Mouse (Mus musculus) left cerebral cortex, postnatal 36 days (tissue): Measurements from ENCODE around the gene Aes. TPM values are rescaled to one million over a fixed set of nuclear protein-coding genes. Genes with fewer than 3 reads are reported as not detected.

ENCODE experiments used
- DNase-seq, 2 experiments: peaks; one replicate each; pipeline ENCODE4 v3.0.0; 2021 to 2022; ENCODE audit warnings: low spot score in 2 of 2, mixed read lengths in 1 of 2
- intact Hi-C: fragments of 180-260 bp; cut with DNase I; formaldehyde crosslinking; loops from one replicate; pipeline ENCODE4 v1.15.1; 2025
- total RNA-seq, 2 experiments: library from RNA; stranded (reverse); gene quantifications; 2 replicates each; pipeline ENCODE4 v1.2.3; 2021

The Aes gene
- total RNA-seq, 2 experiments from 2014 or later = 652 to 731 TPM

DNA sequence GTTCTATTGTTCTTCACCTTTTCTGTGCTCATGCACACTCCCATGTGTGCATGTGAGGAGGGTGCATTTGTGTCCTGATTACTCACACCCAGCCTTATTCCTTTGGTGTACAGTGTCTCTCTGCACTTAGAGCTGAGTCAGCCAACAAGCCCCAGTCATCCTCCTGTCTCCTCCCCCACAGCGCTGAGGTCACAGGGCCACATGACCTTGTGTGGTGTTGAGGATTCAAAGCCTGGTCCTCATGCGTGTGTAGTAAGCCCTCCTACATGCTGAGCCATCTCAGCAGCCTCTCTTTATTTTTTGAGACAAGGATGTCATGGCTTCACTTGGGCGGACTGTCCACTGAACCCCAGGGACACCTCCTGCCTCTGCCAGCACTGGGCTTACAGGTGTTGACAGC is 53.5 kb downstream of the Aes start:
- no peak for DNase-seq
- intact Hi-C loops = no loop called here

DNA sequence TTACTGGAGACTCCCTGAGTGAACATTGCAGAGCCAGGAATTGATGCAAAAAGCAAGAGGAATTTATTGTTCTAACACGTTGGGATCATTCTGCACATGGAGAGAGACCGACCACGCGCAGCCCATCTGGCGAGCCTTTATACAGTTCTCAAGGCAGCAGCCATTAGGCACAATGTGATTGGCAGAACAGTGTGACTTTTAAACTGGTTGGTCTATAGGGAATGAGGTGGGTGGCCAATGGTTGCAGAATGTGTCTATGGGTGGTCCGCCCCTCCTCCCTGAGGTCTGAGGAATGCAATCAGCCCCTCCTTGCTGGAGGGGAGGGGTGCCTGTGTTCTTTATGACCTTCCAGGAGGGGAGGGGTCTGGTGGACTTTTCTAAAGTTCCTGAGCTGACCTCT is 56.2 kb downstream of the Aes start:
- intact Hi-C loops = no loop called here
- DNase-seq = no peak

Other genes with a start within 250 kb of the Aes start
- 10 to 100 TPM; 29.7 to 31.7 TPM for gene Cactin, start 238.4 kb upstream of the Aes start, total RNA-seq
- under 1 TPM; 0.45 to 0.99 TPM for gene Tbxa2r, start 230.8 kb upstream of the Aes start, total RNA-seq
- 1 to 10 TPM; 1.4 to 1.8 TPM for gene Gipc3, start 216.2 kb upstream of the Aes start, total RNA-seq
- 10 to 100 TPM; 27.0 to 35.5 TPM for gene Hmg20b, start 209.0 kb upstream of the Aes start, total RNA-seq
- 10 to 100 TPM; 39.6 to 40.9 TPM for gene Mfsd12, start 202.0 kb upstream of the Aes start, total RNA-seq
- gene 4930404N11Rik, start 193.7 kb upstream of the Aes start, total RNA-seq = 1 to 10 TPM in 1 of 2 experiments, under 1 TPM in 1; 0.49 to 2.2 TPM
- gene Fzr1, start 181.0 kb upstream of the Aes start, total RNA-seq = 10 to 100 TPM; 67.8 to 72.2 TPM
- gene Dohh, start 175.1 kb upstream of the Aes start, total RNA-seq = 100 to 1,000 TPM in 1 of 2 experiments, 10 to 100 TPM in 1; 80.0 to 103 TPM
- gene Gm48551, start 175.0 kb upstream of the Aes start, total RNA-seq = 1 to 10 TPM; 2.5 to 4.3 TPM
- gene Gm48552, start 170.5 kb upstream of the Aes start, total RNA-seq = 1 to 10 TPM; 1.9 to 4.9 TPM
- under 1 TPM; 0.77 to 0.94 TPM for gene Smim24, start 166.4 kb upstream of the Aes start, total RNA-seq
- 10 to 100 TPM; 87.9 to 96.9 TPM for gene Nfic, start 103.9 kb upstream of the Aes start, total RNA-seq
- gene Celf5, start 76.8 kb upstream of the Aes start, total RNA-seq = 100 to 1,000 TPM; 256 to 303 TPM
- gene Ncln, start 63.1 kb upstream of the Aes start, total RNA-seq = 10 to 100 TPM; 74.9 to 88.8 TPM
- gene S1pr4, start 59.4 kb upstream of the Aes start, total RNA-seq = under 1 TPM; 0.43 to 0.52 TPM
- 1 to 10 TPM; 2.3 to 3.1 TPM for gene Gna15, start 35.3 kb upstream of the Aes start, total RNA-seq
- 100 to 1,000 TPM; 103 to 115 TPM for gene Gna11, start 14.3 kb upstream of the Aes start, total RNA-seq
- gene Tle2, start 15.1 kb downstream of the Aes start, total RNA-seq = 10 to 100 TPM; 23.7 to 37.6 TPM
- gene Tle6, start 41.6 kb downstream of the Aes start, total RNA-seq = 10 to 100 TPM in 1 of 2 experiments, 1 to 10 TPM in 1; 9.7 to 10.9 TPM
- 1 to 10 TPM; 3.5 to 3.6 TPM for gene BC025920, start 46.8 kb downstream of the Aes start, total RNA-seq
- 10 to 100 TPM; 22.7 to 29.4 TPM for gene Sirt6, start 68.3 kb downstream of the Aes start, total RNA-seq
- 10 to 100 TPM; 37.8 to 46.7 TPM for gene Ankrd24, start 69.1 kb downstream of the Aes start, total RNA-seq
- 1 to 10 TPM; 3.9 to 4.1 TPM for gene Gm10778, start 89.6 kb downstream of the Aes start, total RNA-seq
- 10 to 100 TPM in 1 of 2 experiments, 1 to 10 TPM in 1; 9.6 to 10.4 TPM for gene Zfp433, start 145.3 kb downstream of the Aes start, total RNA-seq
- gene Gm3055, start 211.7 kb downstream of the Aes start, total RNA-seq = 10 to 100 TPM in 1 of 2 experiments, 1 to 10 TPM in 1; 8.4 to 12.7 TPM